In genomic region chr2:26024138-26025075, GRCm38 (mm10) we compare ENCODE assay signal across 8 mouse cellular contexts. TPM values are rescaled to one million over a fixed set of nuclear protein-coding genes. Genes with fewer than 3 reads are reported as not detected.
DNase-seq lines count a peak whose midpoint lies in the region; ATAC-seq and TF ChIP-seq lines count a peak whose summit lies in the region.
"Had no signal": no experiment of that assay in that cellular context is flagged by ENCODE, and none has a peak within 500 bp of the region (broad histone marks: within the 10 kb centered on the region; RNA-seq: fewer than 3 reads in every experiment).

No protein-coding gene starts in this region.

- DNase-seq in kidney, adult 11 months: peak; percentile 24
- peak; percentile 70 for DNase-seq in MEL (ENCODE audit: low read depth, low spot score)
- DNase-seq in cerebellum, adult 2 months: peak; percentile 63 to 65
- DNase-seq in induced T-regulatory cell, adult 2 months (ENCODE audit: low read depth): peak; percentile 75
- DNase-seq in liver, embryonic 11.5 days (ENCODE audit: low spot score): no peak
- DNase-seq in spleen, postnatal 36 days (ENCODE audit: low spot score in 2 of 2): peak; percentile 16 to 39

- no peak for TF ChIP-seq EP300 in MEL (IDR thresholded peaks at IDR 0.05; ENCODE audit: low read depth in 1 of 2, low read length in 2 of 2)

- H3K27me3 ChIP-seq in kidney, embryonic 14.5 days (ENCODE audit: control insufficient read depth, insufficient read depth, low read length): no peaks in the 10 kb centered on the region
- no peaks in the 10 kb centered on the region; a peak in 1 of 4 replicates for H3K27me3 ChIP-seq in MEL (ENCODE audit: control insufficient read depth in 1 of 2, insufficient read depth in 2 of 2, low read length in 2 of 2)
- H3K27me3 ChIP-seq in cerebellum, adult 2 months (ENCODE audit: control insufficient read depth, insufficient read depth, low read length): no peaks in the 10 kb centered on the region
- H3K27me3 ChIP-seq in liver, embryonic 11.5 days (replicated peaks; ENCODE audit: control insufficient read depth, insufficient read depth, low read length): no peaks in the 10 kb centered on the region

- no peak overlapping the region for H3K27ac ChIP-seq in kidney, embryonic 14.5 days (ENCODE audit: low read depth, low read length)
- no peak overlapping the region for H3K27ac ChIP-seq in MEL (ENCODE audit: control insufficient read depth, low read depth, low read length)
- H3K27ac ChIP-seq in cerebellum, adult 2 months (ENCODE audit: insufficient read depth, low read length): no peak overlapping the region
- no peak overlapping the region for H3K27ac ChIP-seq in liver, embryonic 11.5 days (ENCODE audit: low read depth, low read length)

- no peak overlapping the region for H3K4me2 ChIP-seq in kidney, embryonic 14.5 days (replicated peaks; ENCODE audit: low read depth, low read length)
- no peak overlapping the region for H3K4me2 ChIP-seq in liver, embryonic 11.5 days

- peak; percentile 70 to 90 (median 72) for TF ChIP-seq CTCF in MEL (IDR thresholded peaks at IDR 0.05 in 2 of 3, conservative IDR thresholded peaks at IDR 0.05 in 1 of 3; ENCODE audit: control insufficient read depth in 1 of 3, insufficient read depth in 1 of 3, low read depth in 2 of 3, low read length in 3 of 3, poor library complexity in 1 of 3, severe bottlenecking in 1 of 3)
- peak; percentile 85 for TF ChIP-seq CTCF in cerebellum, adult 2 months (IDR thresholded peaks at IDR 0.05; ENCODE audit: borderline replicate concordance, insufficient read depth, low read depth, low read length)

- H3K9me3 ChIP-seq in kidney, embryonic 14.5 days (ENCODE audit: control insufficient read depth, low read length): no peaks in the 10 kb centered on the region
- no peaks in the 10 kb centered on the region for H3K9me3 ChIP-seq in MEL (replicated peaks; ENCODE audit: insufficient read depth, low read length)
- no peaks in the 10 kb centered on the region for H3K9me3 ChIP-seq in liver, embryonic 11.5 days (ENCODE audit: control insufficient read depth, low read length)

- peak; percentile 73 for TF ChIP-seq RAD21 in MEL (IDR thresholded peaks at IDR 0.05; ENCODE audit: low read depth, low read length)

- ATAC-seq in kidney, embryonic 14.5 days (ENCODE audit: low FRiP score, low TSS enrichment): no peak
- ATAC-seq in liver, embryonic 11.5 days (replicated peaks; ENCODE audit: low FRiP score): no peak

- WGBS in kidney, embryonic 14.5 days: 31% methylated on average over 4 of the region's 4 CpGs
- 27% methylated on average over 4 of the region's 4 CpGs for WGBS in cerebellum, adult 2 months
- 31% methylated on average over 4 of the region's 4 CpGs for WGBS in liver, embryonic 11.5 days

- peaks cover 8% of the 10 kb centered on the region for H3K79me2 ChIP-seq in MEL (ENCODE audit: control insufficient read depth, insufficient read depth, low read length, poor library complexity)

- no peak overlapping the region for H3K4me3 ChIP-seq in kidney, embryonic 14.5 days (ENCODE audit: low read length)
- no peak overlapping the region for H3K4me3 ChIP-seq in MEL (ENCODE audit: control insufficient read depth in 1 of 2, insufficient read depth in 1 of 2, low read depth in 2 of 2, low read length in 2 of 2)
- no peak overlapping the region for H3K4me3 ChIP-seq in cerebellum, adult 2 months (replicated peaks; ENCODE audit: insufficient read depth, low read depth, low read length)
- H3K4me3 ChIP-seq in liver, embryonic 11.5 days (ENCODE audit: low read depth, low read length): no peak overlapping the region
- H3K4me3 ChIP-seq: erythroblast, embryonic 14.5 days had no signal

- no peak for TF ChIP-seq POLR2A in MEL (IDR thresholded peaks at IDR 0.05; ENCODE audit: control insufficient read depth in 1 of 2, insufficient read depth in 1 of 2, low read depth in 1 of 2, low read length in 2 of 2, poor library complexity in 1 of 2)
- TF ChIP-seq POLR2A in cerebellum, adult 2 months (IDR thresholded peaks at IDR 0.05; ENCODE audit: borderline replicate concordance, insufficient read depth, low read length): no peak

- no peaks in the 10 kb centered on the region for H3K36me3 ChIP-seq in kidney, embryonic 14.5 days (ENCODE audit: control insufficient read depth, insufficient read depth, low read length)
- peaks cover 0 to 9% of the 10 kb centered on the region in 2 experiments; a peak in 2 of 4 replicates for H3K36me3 ChIP-seq in MEL (ENCODE audit: control insufficient read depth in 1 of 2, insufficient read depth in 2 of 2, low read length in 2 of 2)
- H3K36me3 ChIP-seq in liver, embryonic 11.5 days (ENCODE audit: control insufficient read depth, insufficient read depth, low read length): peaks cover 2% of the 10 kb centered on the region; the same call in 1 of the 2 replicates

- peaks cover 11% of the 10 kb centered on the region for H3K4me1 ChIP-seq in kidney, embryonic 14.5 days (ENCODE audit: control insufficient read depth, insufficient read depth, low read length)
- peaks cover 6 to 12% of the 10 kb centered on the region in 2 experiments; a peak in 3 of 4 replicates for H3K4me1 ChIP-seq in MEL (ENCODE audit: control insufficient read depth in 1 of 2, insufficient read depth in 2 of 2, low read length in 2 of 2)
- H3K4me1 ChIP-seq in cerebellum, adult 2 months (ENCODE audit: control insufficient read depth, insufficient read depth, low read length): peaks cover 9% of the 10 kb centered on the region; the same call in 1 of the 2 replicates
- H3K4me1 ChIP-seq in liver, embryonic 11.5 days (replicated peaks; ENCODE audit: control insufficient read depth, insufficient read depth, low read length): peaks cover 6% of the 10 kb centered on the region

- no peak overlapping the region for H3K9ac ChIP-seq in kidney, embryonic 14.5 days (ENCODE audit: low read depth, low read length)
- H3K9ac ChIP-seq in MEL (ENCODE audit: control insufficient read depth, low read depth, low read length, poor library complexity, severe bottlenecking): no peak overlapping the region
- 0 out of 2 replicates have a peak overlapping the region, but pooled peaks have one; percentile 10 for H3K9ac ChIP-seq in liver, embryonic 11.5 days (ENCODE audit: low read depth, low read length)

TF ChIP-seq in MEL, 35 proteins besides CTCF, POLR2A, EP300 and RAD21:
- TF ChIP-seq SIN3A (IDR thresholded peaks at IDR 0.05; ENCODE audit: low read length) (0 out of 2 replicates have a peak, but pooled peaks have one; percentile 31), GABPA (IDR thresholded peaks at IDR 0.05; ENCODE audit: low read depth, low read length) (no peak), USF2 (IDR thresholded peaks at IDR 0.05; ENCODE audit: borderline replicate concordance in 1 of 2, insufficient read depth in 1 of 2, low read depth in 1 of 2, low read length in 2 of 2) (no peak), HCFC1 (IDR thresholded peaks at IDR 0.05; ENCODE audit: low read depth, low read length) (0 out of 2 replicates have a peak, but pooled peaks have one; percentile 29), ZC3H11A (IDR thresholded peaks at IDR 0.05; ENCODE audit: low read depth, low read length) (peak; percentile 40), SMC3 (IDR thresholded peaks at IDR 0.05; ENCODE audit: low read depth, low read length) (peak; percentile 68), USF1 (IDR thresholded peaks at IDR 0.05; ENCODE audit: low read depth, low read length) (no peak)

RNA-seq across cellular contexts. Expression of gene Ubac1, which starts 2.9 kb away (rescaled TPM):
- 80.0 and 94.3 TPM in 2 replicates for polyA plus RNA-seq in kidney, embryonic 14.5 days (2014; fragmentation: Nextera tagmentation; extraction: Ambion mirVana)
- 74.2 and 79.1 TPM in 2 replicates for total RNA-seq in MEL (2012; rRNA removed)
- 10 to 100 TPM in 1 of 2 experiments, not detected in 1; 88.5 TPM for polyA plus RNA-seq in MEL (2012; ENCODE audit: insufficient read depth in 1 of 2, insufficient read length in 2 of 2, low read depth in 1 of 2, low replicate concordance in 2 of 2, missing spikeins in 1 of 2)
- 92.2 and 101 TPM in 2 replicates for polyA plus RNA-seq in cerebellum, adult 2 months (2012; rRNA removed)
- 290 and 303 TPM in 2 replicates for polyA plus RNA-seq in liver, embryonic 11.5 days (2014; fragmentation: Nextera tagmentation; extraction: Ambion mirVana)

RNA-seq across cellular contexts. Expression of gene Camsap1, which starts 41.3 kb away (rescaled TPM):
- 12.6 and 24.8 TPM in 2 replicates for polyA plus RNA-seq in kidney, embryonic 14.5 days (2014; fragmentation: Nextera tagmentation; extraction: Ambion mirVana)
- 19.5 and 24.2 TPM in 2 replicates for total RNA-seq in MEL (2012; rRNA removed)
- polyA plus RNA-seq in MEL (2012; ENCODE audit: insufficient read depth in 1 of 2, insufficient read length in 2 of 2, low read depth in 1 of 2, low replicate concordance in 2 of 2, missing spikeins in 1 of 2): 10 to 100 TPM; 25.8 to 30.2 TPM
- polyA plus RNA-seq in cerebellum, adult 2 months (2012; rRNA removed): 35.7 and 39.7 TPM in 2 replicates
- polyA plus RNA-seq in liver, embryonic 11.5 days (2014; fragmentation: Nextera tagmentation; extraction: Ambion mirVana): 14.2 and 14.5 TPM in 2 replicates
